Mouse (Mus musculus) heart, embryonic 12.5 days (tissue): ENCODE data around the gene Olfr313. TPM values are rescaled to one million over a fixed set of nuclear protein-coding genes. Genes with fewer than 3 reads are reported as not detected.
"Not testable (repeated sequence)": the region's sequence is repeated elsewhere in the genome, so short reads cannot be mapped to it uniquely, and the experiment has no call there.

Experiments
- ATAC-seq: fragments of 200-750 bp; cut with Nextera tagmentation; 2 replicates; pipeline ENCODE4 v1.8.0; 2017; ENCODE audit warnings: moderate TSS enrichment, moderate library complexity; ENCODE audit not compliant: insufficient number of reproducible peaks, low FRiP score
- H3K27ac ChIP-seq: fragments of 300-500 bp; sonication (generic); 2 replicates; pipeline ENCODE4 v1.5.1; 2016; ENCODE audit warnings: mild to moderate bottlenecking, moderate library complexity; ENCODE audit not compliant: poor library complexity, severe bottlenecking
- H3K27me3 ChIP-seq: fragments of 300-500 bp; sonication (generic); replicated peaks from 2 replicates; pipeline ENCODE4 v1.6.1; 2016; ENCODE audit warnings: mild to moderate bottlenecking, moderate library complexity
- H3K36me3 ChIP-seq: fragments of 300-500 bp; sonication (generic); 2 replicates; pipeline ENCODE4 v1.6.1; 2016; ENCODE audit warnings: mild to moderate bottlenecking, moderate library complexity
- H3K4me1 ChIP-seq: fragments of 300-500 bp; sonication (generic); replicated peaks from 2 replicates; pipeline ENCODE4 v1.6.1; 2016; ENCODE audit warnings: mild to moderate bottlenecking
- H3K4me2 ChIP-seq: fragments of 300-500 bp; sonication (generic); 2 replicates; pipeline ENCODE4 v1.6.1; 2016; ENCODE audit warnings: mild to moderate bottlenecking, moderate library complexity
- H3K4me3 ChIP-seq: fragments of 300-500 bp; sonication (generic); 2 replicates; pipeline ENCODE4 v1.5.1; 2016; ENCODE audit warnings: mild to moderate bottlenecking
- H3K9ac ChIP-seq: fragments of 300-500 bp; sonication (generic); 2 replicates; pipeline ENCODE4 v1.6.1; 2016; ENCODE audit warnings: mild to moderate bottlenecking, moderate library complexity
- H3K9me3 ChIP-seq: fragments of 300-500 bp; sonication (generic); replicated peaks from 2 replicates; pipeline ENCODE4 v1.6.1; 2016; ENCODE audit warnings: mild to moderate bottlenecking, moderate library complexity
- WGBS: fragments of 180-500 bp; shearing (Covaris S2); methylation state at CpG from one replicate; pipeline ENCODE4 v1.1.7; 2016; 5-methylcytosine and 5-hydroxymethylcytosine counted together
- polyA plus RNA-seq: library from polyadenylated mRNA; unstranded; fragments of >200 nt; fragmentation: Nextera tagmentation; extraction: Ambion mirVana; gene quantifications from 2 replicates; pipeline ENCODE4 v1.2.1, GENCODE M21; 2016

The Olfr313 gene
- polyA plus RNA-seq: 0.18 TPM in 1 of 2 replicates, not detected in the other

- H3K4me2 ChIP-seq, H3K4me1 ChIP-seq, H3K27me3 ChIP-seq, H3K9ac ChIP-seq, H3K9me3 ChIP-seq, H3K4me3 ChIP-seq, H3K27ac ChIP-seq, ATAC-seq, H3K36me3 ChIP-seq: not testable (repeated sequence)
- 66% methylated on average over 1 of the region's 1 CpGs for WGBS
Observed at GRCm38 (mm10) chr11:58814700-58815099, at the start of gene Olfr313. Gene Olfr313 (plus strand): TSS chr11:58815000.

GRCm38 (mm10) chr11:58772888-58773287, 41.9 kb upstream of the Olfr313 start, which contains the start of gene Olfr315:
Gene Olfr315 (plus strand): TSS chr11:58773188.
- no peaks in the 10 kb centered on the region for H3K4me1 ChIP-seq
- ATAC-seq: no peak
- H3K9ac ChIP-seq: no peak within 1 kb of the TSS
- H3K9me3 ChIP-seq: no peaks in the 10 kb centered on the region
- no peak within 1 kb of the TSS for H3K4me2 ChIP-seq
- no peaks in the 10 kb centered on the region for H3K36me3 ChIP-seq
- H3K27me3 ChIP-seq: no peaks in the 10 kb centered on the region
- no peak within 1 kb of the TSS for H3K4me3 ChIP-seq
- H3K27ac ChIP-seq: no peak within 1 kb of the TSS

- no peak for ATAC-seq
- no peak within 1 kb of the TSS for H3K27ac ChIP-seq
- H3K27me3 ChIP-seq: no peaks in the 10 kb centered on the region
- H3K4me1 ChIP-seq: peaks cover 4% of the 10 kb centered on the region
- WGBS: 53% methylated on average over 6 of the region's 6 CpGs
- no peaks in the 10 kb centered on the region for H3K9me3 ChIP-seq
- H3K4me3 ChIP-seq: no peak within 1 kb of the TSS
- no peak within 1 kb of the TSS for H3K9ac ChIP-seq
- no peak within 1 kb of the TSS for H3K4me2 ChIP-seq
- H3K36me3 ChIP-seq: no peaks in the 10 kb centered on the region
Observed at GRCm38 (mm10) chr11:58782480-58783089, 32.2 kb upstream of the Olfr313 start, which contains the start of gene Olfr314. Gene Olfr314 (plus strand): TSS chr11:58782952.

GRCm38 (mm10) chr11:58784182-58784581, 30.6 kb upstream of the Olfr313 start:
- ATAC-seq: no peak

GRCm38 (mm10) chr11:58787651-58788050, 27.1 kb upstream of the Olfr313 start:
- 82% methylated on average over 10 of the region's 10 CpGs for WGBS
- no peak for ATAC-seq
- Histone ChIP-seq H3K9ac (no peak overlapping the region), H3K36me3 (no peaks in the 10 kb centered on the region), H3K4me2 (no peak overlapping the region), H3K9me3 (no peaks in the 10 kb centered on the region), H3K27me3 (no peaks in the 10 kb centered on the region), H3K4me3 (no peak overlapping the region), H3K27ac (no peak overlapping the region), H3K4me1 (peaks cover 2% of the 10 kb centered on the region)

More at GRCm38 (mm10) chr11:58784182-58784581, 30.6 kb upstream of the Olfr313 start:
- Histone ChIP-seq H3K27me3 (no peaks in the 10 kb centered on the region), H3K9ac (no peak overlapping the region), H3K4me1 (peaks cover 4% of the 10 kb centered on the region), H3K27ac (no peak overlapping the region), H3K9me3 (no peaks in the 10 kb centered on the region), H3K4me2 (no peak overlapping the region), H3K36me3 (no peaks in the 10 kb centered on the region), H3K4me3 (no peak overlapping the region)
- WGBS: 54% methylated on average over 2 of the region's 2 CpGs

GRCm38 (mm10) chr11:58788346-58788745, 26.5 kb upstream of the Olfr313 start:
- H3K9me3 ChIP-seq: no peaks in the 10 kb centered on the region
- no peak overlapping the region for H3K27ac ChIP-seq
- WGBS: 79% methylated on average over 8 of the region's 8 CpGs
- no peak overlapping the region for H3K9ac ChIP-seq
- no peak overlapping the region for H3K4me2 ChIP-seq
- no peaks in the 10 kb centered on the region for H3K27me3 ChIP-seq
- H3K36me3 ChIP-seq: no peaks in the 10 kb centered on the region
- no peaks in the 10 kb centered on the region for H3K4me1 ChIP-seq
- no peak overlapping the region for H3K4me3 ChIP-seq
- no peak for ATAC-seq

- no peak overlapping the region for H3K4me3 ChIP-seq
- H3K27ac ChIP-seq: no peak overlapping the region
- no peak for ATAC-seq
- H3K9ac ChIP-seq: no peak overlapping the region
- H3K9me3 ChIP-seq: no peaks in the 10 kb centered on the region
- H3K27me3 ChIP-seq: no peaks in the 10 kb centered on the region
- H3K36me3 ChIP-seq: no peaks in the 10 kb centered on the region
- no peaks in the 10 kb centered on the region for H3K4me1 ChIP-seq
- no peak overlapping the region for H3K4me2 ChIP-seq
- WGBS: 32% methylated on average over 3 of the region's 3 CpGs
Observed at GRCm38 (mm10) chr11:58789532-58789931, 25.3 kb upstream of the Olfr313 start.

- no peak overlapping the region for H3K9ac ChIP-seq
- no peak overlapping the region for H3K27ac ChIP-seq
- no peak for ATAC-seq
- H3K4me3 ChIP-seq: no peak overlapping the region
- 39% methylated on average over 2 of the region's 2 CpGs for WGBS
- no peaks in the 10 kb centered on the region for H3K36me3 ChIP-seq
- H3K27me3 ChIP-seq: no peaks in the 10 kb centered on the region
- no peaks in the 10 kb centered on the region for H3K4me1 ChIP-seq
- no peaks in the 10 kb centered on the region for H3K9me3 ChIP-seq
- H3K4me2 ChIP-seq: no peak overlapping the region
Observed at GRCm38 (mm10) chr11:58790053-58790452, 24.7 kb upstream of the Olfr313 start.

GRCm38 (mm10) chr11:58790646-58791045, 24.2 kb upstream of the Olfr313 start:
- no peak overlapping the region for H3K4me3 ChIP-seq
- 69% methylated on average over 6 of the region's 6 CpGs for WGBS
- no peak overlapping the region for H3K4me2 ChIP-seq
- H3K4me1 ChIP-seq: no peaks in the 10 kb centered on the region
- no peak overlapping the region for H3K9ac ChIP-seq
- no peak overlapping the region for H3K27ac ChIP-seq
- ATAC-seq: no peak
- H3K9me3 ChIP-seq: no peaks in the 10 kb centered on the region
- no peaks in the 10 kb centered on the region for H3K36me3 ChIP-seq
- H3K27me3 ChIP-seq: no peaks in the 10 kb centered on the region

- no peak overlapping the region for H3K9ac ChIP-seq
- H3K4me3 ChIP-seq: no peak overlapping the region
- no peaks in the 10 kb centered on the region for H3K4me1 ChIP-seq
- 79% methylated on average over 2 of the region's 2 CpGs for WGBS
- H3K4me2 ChIP-seq: no peak overlapping the region
- H3K36me3 ChIP-seq: no peaks in the 10 kb centered on the region
- H3K9me3 ChIP-seq: no peaks in the 10 kb centered on the region
- H3K27ac ChIP-seq: no peak overlapping the region
- no peak for ATAC-seq
- H3K27me3 ChIP-seq: peaks cover 4% of the 10 kb centered on the region; the same call in 1 of the 2 replicates
Observed at GRCm38 (mm10) chr11:58795856-58796255, 18.9 kb upstream of the Olfr313 start.

GRCm38 (mm10) chr11:58796850-58797249, 17.9 kb upstream of the Olfr313 start:
- Histone ChIP-seq H3K4me2 (no peak overlapping the region), H3K27me3 (peaks cover 4% of the 10 kb centered on the region; the same call in 1 of the 2 replicates), H3K27ac (no peak overlapping the region), H3K4me3 (no peak overlapping the region), H3K36me3 (no peaks in the 10 kb centered on the region), H3K9me3 (no peaks in the 10 kb centered on the region), H3K9ac (no peak overlapping the region), H3K4me1 (0 out of 2 replicates have a peak, but pooled peaks cover 4% of the 10 kb centered on the region)
- ATAC-seq: no peak
- 66% methylated on average over 7 of the region's 7 CpGs for WGBS

- H3K36me3 ChIP-seq: no peaks in the 10 kb centered on the region
- ATAC-seq: no peak
- 72% methylated on average over 5 of the region's 5 CpGs for WGBS
- H3K27ac ChIP-seq: no peak overlapping the region
- H3K4me2 ChIP-seq: no peak overlapping the region
- H3K9ac ChIP-seq: no peak overlapping the region
- H3K4me3 ChIP-seq: no peak overlapping the region
- no peaks in the 10 kb centered on the region for H3K9me3 ChIP-seq
- peaks cover 4% of the 10 kb centered on the region; the same call in 1 of the 2 replicates for H3K27me3 ChIP-seq
- 0 out of 2 replicates have a peak, but pooled peaks cover 10% of the 10 kb centered on the region for H3K4me1 ChIP-seq
Observed at GRCm38 (mm10) chr11:58799747-58800146, 15.1 kb upstream of the Olfr313 start.
